Mouse (Mus musculus) MEL (cell line): ENCODE measurements around the gene Smim20. TPM values are rescaled to one million over a fixed set of nuclear protein-coding genes. Genes with fewer than 3 reads are reported as not detected.

Experiments
- DNase-seq: peaks from one replicate; pipeline ENCODE4 v3.0.0; 2011; ENCODE audit warnings: low read depth, low spot score
- H3K27ac ChIP-seq: 2 replicates; pipeline ENCODE4 v1.5.1; 2012; ENCODE audit warnings: low read depth, mild to moderate bottlenecking, control low read depth, low read length, moderate library complexity; ENCODE audit not compliant: control insufficient read depth
- H3K27me3 ChIP-seq, 2 experiments: fragments of 150-350 bp in 1 of 2; sonication (generic) in 1 of 2; 2 replicates each; pipeline ENCODE4 v1.6.1; 2012; ENCODE audit warnings: low read length in 2 of 2, mild to moderate bottlenecking in 2 of 2, improper control_type of control experiment in 1 of 2, moderate library complexity in 1 of 2; ENCODE audit not compliant: insufficient read depth in 2 of 2, control insufficient read depth in 1 of 2
- H3K36me3 ChIP-seq, 2 experiments: 2 replicates each; pipeline ENCODE4 v1.6.1; 2012 to 2014; ENCODE audit warnings: low read length in 2 of 2, improper control_type of control experiment in 1 of 2, inconsistent platforms in 1 of 2, mild to moderate bottlenecking in 1 of 2; ENCODE audit not compliant: insufficient read depth in 2 of 2, control insufficient read depth in 1 of 2
- H3K4me1 ChIP-seq, 2 experiments: fragments of 150-350 bp in 1 of 2; sonication (generic) in 1 of 2; 2 replicates each; pipeline ENCODE4 v1.6.1; 2012; ENCODE audit warnings: low read length in 2 of 2, improper control_type of control experiment in 1 of 2, mild to moderate bottlenecking in 1 of 2; ENCODE audit not compliant: insufficient read depth in 2 of 2, control insufficient read depth in 1 of 2
- H3K4me3 ChIP-seq, 2 experiments: fragments of 150-350 bp in 1 of 2; sonication (generic) in 1 of 2; 2 replicates each; pipeline ENCODE4 v1.5.1; 2012; ENCODE audit warnings: low read depth in 2 of 2, low read length in 2 of 2, mild to moderate bottlenecking in 2 of 2, moderate library complexity in 2 of 2, control low read depth in 1 of 2, improper control_type of control experiment in 1 of 2; ENCODE audit not compliant: control insufficient read depth in 1 of 2, insufficient read depth in 1 of 2
- H3K79me2 ChIP-seq: 2 replicates; pipeline ENCODE4 v1.6.1; 2012; ENCODE audit warnings: mild to moderate bottlenecking, low read length, moderate library complexity; ENCODE audit not compliant: control insufficient read depth, poor library complexity, insufficient read depth
- H3K9ac ChIP-seq: 2 replicates; pipeline ENCODE4 v1.6.1; 2012; ENCODE audit warnings: low read depth, mild to moderate bottlenecking, control low read depth, low read length, moderate library complexity; ENCODE audit not compliant: control insufficient read depth, poor library complexity, severe bottlenecking
- H3K9me3 ChIP-seq: fragments of 150-350 bp; sonication (generic); replicated peaks from 2 replicates; pipeline ENCODE4 v1.6.1; 2012; ENCODE audit warnings: mild to moderate bottlenecking, low read length, improper control_type of control experiment, moderate library complexity; ENCODE audit not compliant: insufficient read depth
- BHLHE40 ChIP-seq: IDR thresholded peaks from 2 replicates; pipeline ENCODE4 v1.6.1; 2012; ENCODE audit warnings: low read depth, mild to moderate bottlenecking, inconsistent platforms, low read length, improper control_type of control experiment, borderline replicate concordance
- CHD1 ChIP-seq: IDR thresholded peaks from 2 replicates; pipeline ENCODE4 v1.6.1; 2012; ENCODE audit warnings: low read depth, mild to moderate bottlenecking, inconsistent platforms, low read length, improper control_type of control experiment
- E2F4 ChIP-seq: IDR thresholded peaks from 2 replicates; pipeline ENCODE4 v1.6.1; 2011; ENCODE audit warnings: low read depth, low read length, improper control_type of control experiment, borderline replicate concordance
- ELF1 ChIP-seq: IDR thresholded peaks from 2 replicates; pipeline ENCODE4 v1.6.1; 2014; ENCODE audit warnings: low read depth, mild to moderate bottlenecking, inconsistent platforms, low read length, improper control_type of control experiment, moderate library complexity
- EP300 ChIP-seq, 2 experiments: IDR thresholded peaks; 2 replicates each; pipeline ENCODE4 v1.6.1; 2011; ENCODE audit warnings: improper control_type of control experiment in 2 of 2, low read length in 2 of 2, low read depth in 1 of 2, mild to moderate bottlenecking in 1 of 2
- GATA1 ChIP-seq: IDR thresholded peaks from 2 replicates; pipeline ENCODE4 v1.6.1; 2011; ENCODE audit warnings: low read depth, low read length, improper control_type of control experiment
- KAT2A ChIP-seq: conservative IDR thresholded peaks from 2 replicates; pipeline ENCODE4 v1.6.1; 2012; ENCODE audit warnings: low read depth, low read length, improper control_type of control experiment, inconsistent platforms
- MAFK ChIP-seq: IDR thresholded peaks from 2 replicates; pipeline ENCODE4 v1.6.1; 2011; ENCODE audit warnings: low read depth, mild to moderate bottlenecking, low read length, improper control_type of control experiment, borderline replicate concordance
- MAX ChIP-seq: IDR thresholded peaks from 2 replicates; pipeline ENCODE4 v1.6.1; 2011; ENCODE audit warnings: low read length, improper control_type of control experiment
- MAZ ChIP-seq: IDR thresholded peaks from 2 replicates; pipeline ENCODE4 v1.6.1; 2012; ENCODE audit warnings: low read depth, mild to moderate bottlenecking, inconsistent platforms, low read length, improper control_type of control experiment
- MEF2A ChIP-seq: IDR thresholded peaks from 2 replicates; pipeline ENCODE4 v1.6.1; 2014; ENCODE audit warnings: low read depth, mild to moderate bottlenecking, inconsistent platforms, low read length, improper control_type of control experiment; ENCODE audit not compliant: poor library complexity, insufficient replicate concordance, severe bottlenecking; ENCODE audit errors: extremely low read depth
- MXI1 ChIP-seq: IDR thresholded peaks from 2 replicates; pipeline ENCODE4 v1.6.1; 2011; ENCODE audit warnings: mild to moderate bottlenecking, low read depth, low read length, improper control_type of control experiment
- MYB ChIP-seq: IDR thresholded peaks from 2 replicates; pipeline ENCODE4 v1.6.1; 2011; ENCODE audit warnings: mild to moderate bottlenecking, low read depth, low read length, improper control_type of control experiment
- MYC ChIP-seq: IDR thresholded peaks from 2 replicates; pipeline ENCODE4 v1.6.1; 2011; ENCODE audit warnings: low read depth, mild to moderate bottlenecking, low read length, improper control_type of control experiment, moderate library complexity
- NELFE ChIP-seq: IDR thresholded peaks from 2 replicates; pipeline ENCODE4 v1.6.1; 2011; ENCODE audit warnings: low read depth, low read length, improper control_type of control experiment
- NRF1 ChIP-seq: IDR thresholded peaks from 2 replicates; pipeline ENCODE4 v1.6.1; 2014; ENCODE audit warnings: low read depth, mild to moderate bottlenecking, inconsistent platforms, low read length, improper control_type of control experiment, moderate library complexity; ENCODE audit not compliant: poor library complexity, insufficient read depth, severe bottlenecking
- POLR2A ChIP-seq, 2 experiments: IDR thresholded peaks; 2 replicates each; pipeline ENCODE4 v1.6.1; 2011 to 2012; ENCODE audit warnings: low read length in 2 of 2, mild to moderate bottlenecking in 2 of 2, control low read depth in 1 of 2, improper control_type of control experiment in 1 of 2, low read depth in 1 of 2, moderate library complexity in 1 of 2; ENCODE audit not compliant: control insufficient read depth in 1 of 2, insufficient read depth in 1 of 2, poor library complexity in 1 of 2
- POLR2AphosphoS5 ChIP-seq: IDR thresholded peaks from 2 replicates; pipeline ENCODE4 v1.6.1; 2012; ENCODE audit warnings: low read depth, borderline replicate concordance, mild to moderate bottlenecking, inconsistent platforms, low read length, moderate library complexity, mixed read lengths
- RAD21 ChIP-seq: IDR thresholded peaks from 2 replicates; pipeline ENCODE4 v1.6.1; 2011; ENCODE audit warnings: mild to moderate bottlenecking, low read depth, low read length, improper control_type of control experiment
- RCOR1 ChIP-seq: IDR thresholded peaks from 2 replicates; pipeline ENCODE4 v1.6.1; 2012; ENCODE audit warnings: low read depth, mild to moderate bottlenecking, inconsistent platforms, low read length, improper control_type of control experiment
- TAL1 ChIP-seq: IDR thresholded peaks from 2 replicates; pipeline ENCODE4 v1.6.1; 2012; ENCODE audit warnings: mild to moderate bottlenecking, inconsistent platforms, low read length, moderate library complexity, mixed read lengths
- TBP ChIP-seq: IDR thresholded peaks from 2 replicates; pipeline ENCODE4 v1.8.0; 2011; ENCODE audit warnings: low read depth, low read length, improper control_type of control experiment
- TCF12 ChIP-seq: IDR thresholded peaks from 2 replicates; pipeline ENCODE4 v1.6.1; 2014; ENCODE audit warnings: low read depth, mild to moderate bottlenecking, inconsistent platforms, low read length, improper control_type of control experiment, moderate library complexity
- UBTF ChIP-seq: IDR thresholded peaks from 2 replicates; pipeline ENCODE4 v1.6.1; 2012; ENCODE audit warnings: low read depth, mild to moderate bottlenecking, inconsistent platforms, low read length, improper control_type of control experiment, moderate library complexity, borderline replicate concordance; ENCODE audit not compliant: insufficient read depth
- USF2 ChIP-seq, 2 experiments: IDR thresholded peaks; 2 replicates each; pipeline ENCODE4 v1.6.1; 2011 to 2012; ENCODE audit warnings: improper control_type of control experiment in 2 of 2, low read length in 2 of 2, borderline replicate concordance in 1 of 2, inconsistent platforms in 1 of 2, low read depth in 1 of 2, mild to moderate bottlenecking in 1 of 2; ENCODE audit not compliant: insufficient read depth in 1 of 2
- ZC3H11A ChIP-seq: IDR thresholded peaks from 2 replicates; pipeline ENCODE4 v1.6.1; 2012; ENCODE audit warnings: low read depth, mild to moderate bottlenecking, inconsistent platforms, low read length, improper control_type of control experiment
- ZKSCAN1 ChIP-seq: IDR thresholded peaks from 2 replicates; pipeline ENCODE4 v1.6.1; 2012; ENCODE audit warnings: low read depth, mild to moderate bottlenecking, inconsistent platforms, low read length, improper control_type of control experiment, moderate library complexity
- ZMIZ1 ChIP-seq: IDR thresholded peaks from 2 replicates; pipeline ENCODE4 v1.6.1; 2012; ENCODE audit warnings: low read depth, mild to moderate bottlenecking, inconsistent platforms, low read length, improper control_type of control experiment, moderate library complexity
- ZNF384 ChIP-seq: IDR thresholded peaks from 2 replicates; pipeline ENCODE4 v1.6.1; 2012; ENCODE audit warnings: low read depth, mild to moderate bottlenecking, inconsistent platforms, low read length, improper control_type of control experiment
- polyA plus RNA-seq, 2 experiments: library from polyadenylated mRNA; stranded (reverse) in 1 of 2; unstranded in 1 of 2; fragments of >175 nt in 1 of 2; fragments of >200 nt in 1 of 2; gene quantifications; 2 replicates each; pipeline versions ENCODE4 v1.2.1 to v1.2.4; 2012; ENCODE audit warnings: low replicate concordance in 2 of 2, low read depth in 1 of 2; ENCODE audit not compliant: insufficient read length in 2 of 2, insufficient read depth in 1 of 2, missing spikeins in 1 of 2
- total RNA-seq: library from RNA; depleted of rRNA; stranded (reverse); fragments of 300-350 nt; gene quantifications from 2 replicates; pipeline ENCODE4 v1.2.3, GENCODE M21; 2012

The Smim20 gene
- total and polyA plus RNA-seq, 3 experiments: 54.5 to 57.7 TPM; not detected in 1

DNA sequence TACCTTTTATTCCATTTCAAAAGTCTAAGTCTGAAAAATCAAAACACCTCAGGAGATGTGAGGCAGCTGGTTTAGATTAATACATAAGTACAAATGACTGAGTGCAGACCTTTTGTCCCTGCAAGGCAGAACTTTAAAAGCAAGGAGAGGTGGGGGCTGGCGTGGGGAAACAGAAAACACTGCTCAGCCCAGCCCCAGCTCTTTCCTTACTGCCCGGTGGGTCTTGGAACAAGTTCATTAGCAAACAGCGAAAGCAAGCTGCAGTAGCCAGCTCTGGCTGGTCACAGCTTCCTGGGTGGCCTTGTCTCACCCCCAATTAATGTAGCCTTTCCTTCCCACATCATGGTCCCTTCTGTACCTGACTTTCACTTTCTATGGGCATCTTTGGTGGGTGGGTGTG is 53.4 kb downstream of the Smim20 start:
- H3K9me3 ChIP-seq: no peaks in the 10 kb centered on the region
- no peaks in the 10 kb centered on the region for H3K4me1 ChIP-seq
- no peaks in the 10 kb centered on the region; a peak in 1 of 4 replicates for H3K27me3 ChIP-seq
- DNase-seq: no peak
- no peak overlapping the region for H3K4me3 ChIP-seq
- H3K27ac ChIP-seq: no peak overlapping the region
- no peaks in the 10 kb centered on the region for H3K36me3 ChIP-seq
- no peaks in the 10 kb centered on the region for H3K79me2 ChIP-seq
- TF ChIP-seq MAX (no peak), POLR2A (IDR thresholded peaks at IDR 0.05; ENCODE audit: control insufficient read depth in 1 of 2, insufficient read depth in 1 of 2, low read depth in 1 of 2, low read length in 2 of 2, poor library complexity in 1 of 2) (no peak), CHD1 (no peak), ZMIZ1 (no peak), USF2 (IDR thresholded peaks at IDR 0.05; ENCODE audit: borderline replicate concordance in 1 of 2, insufficient read depth in 1 of 2, low read depth in 1 of 2, low read length in 2 of 2) (no peak), NRF1 (no peak), UBTF (no peak), RAD21 (no peak), TCF12 (no peak), POLR2AphosphoS5 (no peak), BHLHE40 (no peak), GATA1 (no peak), ZC3H11A (no peak), RCOR1 (no peak), MYB (no peak), MAZ (no peak), TAL1 (no peak), TBP (no peak), ZNF384 (no peak)
- H3K9ac ChIP-seq: no peak overlapping the region

DNA sequence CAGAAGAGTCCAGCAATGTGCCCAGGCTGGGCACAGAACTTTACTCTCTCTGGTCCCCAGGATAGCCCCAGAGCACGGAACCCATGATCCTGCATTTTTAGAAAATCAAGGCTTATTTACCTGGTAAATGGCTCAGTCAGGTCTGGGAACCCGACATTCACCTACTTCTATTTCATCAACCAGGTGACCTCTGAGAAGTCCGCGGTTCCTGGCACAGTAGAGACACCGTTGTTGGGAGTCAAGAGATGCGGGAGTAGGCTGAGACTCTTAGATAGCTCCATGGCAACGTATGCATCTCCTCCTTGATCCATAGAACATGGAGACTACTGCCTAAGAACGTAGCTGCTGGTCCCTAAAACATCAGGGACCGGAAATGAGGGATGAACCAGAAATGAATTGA is 55.0 kb downstream of the Smim20 start:
- Histone ChIP-seq H3K79me2 (no peaks in the 10 kb centered on the region), H3K9me3 (no peaks in the 10 kb centered on the region), H3K4me1 (no peaks in the 10 kb centered on the region), H3K27ac (no peak overlapping the region), H3K4me3 (no peak overlapping the region), H3K9ac (no peak overlapping the region), H3K27me3 (no peaks in the 10 kb centered on the region), H3K36me3 (no peaks in the 10 kb centered on the region)
- TF ChIP-seq MEF2A (no peak), NELFE (no peak), ZMIZ1 (no peak), CHD1 (no peak), ZC3H11A (no peak), MYC (no peak), MAFK (no peak), ELF1 (no peak), RAD21 (no peak), MXI1 (no peak), NRF1 (no peak), POLR2A (IDR thresholded peaks at IDR 0.05; ENCODE audit: control insufficient read depth in 1 of 2, insufficient read depth in 1 of 2, low read depth in 1 of 2, low read length in 2 of 2, poor library complexity in 1 of 2) (no peak), KAT2A (no peak), ZKSCAN1 (no peak), EP300 (IDR thresholded peaks at IDR 0.05; ENCODE audit: low read depth in 1 of 2, low read length in 2 of 2) (no peak), TBP (no peak), MAX (no peak), GATA1 (no peak), E2F4 (no peak), BHLHE40 (no peak)
- no peak for DNase-seq
